Mouse (Mus musculus): ENCODE data around the gene Golim4.
"Not testable (repeated sequence)": the region's sequence is repeated elsewhere in the genome, so short reads cannot be mapped to it uniquely, and the experiment has no call there.

Golim4 gene

DNA sequence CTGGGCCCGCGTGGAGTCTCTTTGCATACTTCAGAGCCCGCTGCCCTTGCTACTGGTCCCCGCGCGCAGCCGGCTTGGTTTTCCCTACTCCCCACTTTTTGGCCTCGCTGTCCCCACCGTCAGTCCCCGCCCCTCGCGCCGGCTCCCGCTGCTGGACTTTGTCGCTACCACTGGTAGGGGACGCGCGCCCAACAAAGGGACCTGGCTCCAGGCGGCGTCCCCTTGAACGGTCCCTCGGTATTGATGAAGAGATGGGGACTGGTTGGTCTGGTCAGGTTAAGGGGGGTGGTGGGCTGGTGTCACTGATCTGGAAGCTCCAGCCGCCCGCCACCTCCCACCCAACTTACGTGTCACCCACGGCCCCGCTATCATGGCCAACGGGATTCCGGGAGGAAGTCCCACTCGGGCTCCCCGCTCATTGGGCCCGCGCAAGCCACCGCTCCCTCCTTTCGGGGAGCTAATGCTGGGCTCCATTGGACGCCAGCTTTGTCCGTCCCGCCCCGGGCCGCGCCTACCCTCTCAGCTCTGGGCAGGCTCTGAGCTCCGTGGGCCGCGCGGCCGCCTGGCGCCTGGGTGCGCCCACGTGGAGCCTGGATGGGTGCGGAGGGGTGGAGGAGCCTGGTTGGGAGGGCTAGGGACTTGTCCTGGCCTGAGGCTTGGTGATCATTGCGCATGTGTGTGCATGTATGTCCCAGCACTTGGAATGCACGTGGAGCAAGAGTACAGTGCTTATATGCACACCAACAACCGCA lies at the start of gene Golim4:
Golim4 (minus strand) TSS at position 399 of the 752 bp plus-strand sequence.
- DNase-seq, result peak; percentile 87

DNA sequence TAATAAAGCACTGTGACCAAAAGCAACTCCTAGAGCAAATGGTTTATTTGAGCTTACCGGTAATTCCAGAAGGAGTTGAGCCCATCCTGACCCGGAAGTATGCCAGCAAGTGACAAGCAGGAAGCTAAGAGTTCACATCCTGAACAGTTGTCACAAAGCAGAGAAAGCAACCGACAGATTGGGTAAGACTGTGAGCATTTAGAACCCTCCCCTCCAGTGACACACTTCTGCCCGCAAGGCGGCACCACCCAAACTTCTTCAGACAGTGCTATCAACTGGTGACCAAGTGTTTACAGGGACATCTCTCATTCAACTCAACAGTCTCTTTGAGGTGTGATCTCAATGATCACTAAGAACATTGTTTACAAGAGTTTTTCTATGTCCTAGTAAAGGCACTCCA lies 48.9 kb upstream of the Golim4 start:
- DNase-seq, result no peak

DNA sequence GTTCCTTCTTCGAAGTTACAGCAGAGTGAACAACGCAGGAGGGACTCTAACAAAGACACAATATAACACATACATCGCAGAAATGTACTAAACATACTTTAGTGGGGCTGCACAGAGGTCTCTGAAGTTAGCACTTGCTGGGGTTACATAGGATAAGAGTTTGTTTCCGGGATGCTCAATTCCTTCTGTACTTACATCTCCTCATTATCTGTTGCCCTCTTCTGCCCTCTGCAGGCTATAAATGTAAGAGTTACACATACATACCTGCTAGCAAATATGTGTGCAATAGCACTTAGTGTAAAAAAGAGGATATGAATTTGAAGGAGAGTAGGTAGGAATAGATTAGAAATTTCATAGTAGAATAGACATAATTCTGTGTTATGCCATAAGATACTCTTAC lies 44.4 kb upstream of the Golim4 start:
- DNase-seq, result peak; percentile 14

DNA sequence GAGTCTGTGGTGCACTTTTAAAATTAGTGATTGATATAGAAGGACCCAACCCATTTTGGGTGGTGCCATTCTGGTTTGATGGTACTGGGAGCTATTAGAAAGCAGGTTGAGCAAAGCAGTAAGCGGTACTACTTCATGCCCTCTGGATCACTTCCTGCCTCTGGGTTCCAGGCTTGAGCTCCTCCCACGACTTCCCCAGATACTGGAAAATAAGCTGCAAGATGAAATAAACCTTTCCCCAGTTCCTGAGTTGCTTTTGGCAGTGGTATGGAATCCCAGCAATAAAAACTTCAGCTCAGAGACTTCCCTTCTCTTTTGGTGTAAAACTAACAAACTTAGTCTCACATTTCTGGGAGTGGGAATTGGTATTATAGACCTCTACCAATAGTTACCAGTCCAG lies 43.7 kb upstream of the Golim4 start:
- no peak for DNase-seq

DNA sequence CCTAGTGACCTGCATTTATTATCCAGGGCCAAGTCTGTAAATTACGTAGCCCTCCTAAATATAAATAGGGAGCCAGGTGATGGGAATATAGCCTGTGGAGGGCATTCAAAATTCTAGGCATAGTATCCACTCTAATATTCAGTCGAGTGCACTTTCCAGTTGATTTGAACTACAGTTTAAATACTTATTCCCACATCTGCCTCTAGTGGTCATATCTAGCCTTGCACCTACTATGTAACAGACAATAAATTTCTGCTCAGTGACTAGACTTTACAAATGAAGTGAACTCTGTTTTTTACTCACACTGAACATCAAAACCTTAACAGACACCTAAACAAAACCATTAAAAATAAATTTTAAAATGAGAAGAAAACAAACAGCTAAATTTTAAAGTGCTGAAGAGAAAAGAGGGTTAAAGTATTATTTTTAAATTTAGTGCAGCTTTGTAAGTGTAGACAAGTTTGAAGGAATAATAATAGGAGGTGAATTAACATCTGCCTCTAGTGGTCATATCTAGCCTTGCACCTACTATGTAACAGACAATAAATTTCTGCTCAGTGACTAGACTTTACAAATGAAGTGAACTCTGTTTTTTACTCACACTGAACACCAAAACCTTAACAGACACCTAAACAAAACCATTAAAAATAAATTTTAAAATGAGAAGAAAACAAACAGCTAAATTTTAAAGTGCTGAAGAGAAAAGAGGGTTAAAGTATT lies 24.4 kb upstream of the Golim4 start:
- not testable (repeated sequence) for DNase-seq

- DNase-seq, result not testable (repeated sequence)
Observed at GRCm38 (mm10) chr3:75962784-75963772, 6.3 kb upstream of the Golim4 start.

DNA sequence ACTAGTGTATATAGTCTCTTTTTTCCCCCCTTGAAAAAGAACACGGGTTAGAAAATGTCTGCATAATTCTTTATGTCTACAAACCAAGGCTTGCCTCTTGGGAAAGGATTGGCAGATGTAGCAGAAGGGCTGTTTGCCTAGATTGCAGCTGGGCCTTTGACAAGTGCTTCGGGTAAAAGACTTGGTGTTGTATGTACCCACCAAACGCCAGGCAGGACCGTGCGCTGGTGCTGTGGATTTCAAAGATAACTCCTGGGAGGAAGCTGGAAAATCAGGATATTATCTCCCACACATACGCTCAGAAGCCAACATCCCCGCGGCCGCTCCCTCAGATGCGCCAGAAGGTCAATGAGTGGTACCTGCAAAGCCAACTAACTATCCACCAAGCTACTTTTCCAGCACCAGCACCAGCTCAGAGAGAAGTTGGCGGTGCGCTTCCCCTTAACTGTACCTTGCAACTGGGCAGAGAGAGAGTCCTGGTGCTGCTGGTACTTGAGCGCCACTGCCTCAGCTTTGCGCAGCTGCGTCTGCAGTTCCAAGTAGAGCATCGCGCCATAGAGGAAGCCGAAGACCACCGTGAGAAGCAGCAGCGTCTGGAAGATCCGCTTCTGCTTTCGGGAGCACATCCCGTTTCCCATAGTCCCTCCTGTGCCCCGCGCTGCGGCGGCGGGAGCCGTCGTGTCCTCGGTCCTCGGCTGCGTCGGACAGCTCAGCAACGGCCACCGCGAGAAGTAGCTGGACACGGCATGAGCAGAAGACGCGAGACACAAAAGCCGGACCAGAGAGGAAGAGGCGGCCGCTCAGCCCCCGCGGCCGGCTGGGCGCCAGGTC lies 873 bp downstream of the Golim4 start:
- DNase-seq, result peak; percentile 14

GRCm38 (mm10) chr3:75954185-75954584 lies 2.6 kb downstream of the Golim4 start:
- no peak for DNase-seq

DNA sequence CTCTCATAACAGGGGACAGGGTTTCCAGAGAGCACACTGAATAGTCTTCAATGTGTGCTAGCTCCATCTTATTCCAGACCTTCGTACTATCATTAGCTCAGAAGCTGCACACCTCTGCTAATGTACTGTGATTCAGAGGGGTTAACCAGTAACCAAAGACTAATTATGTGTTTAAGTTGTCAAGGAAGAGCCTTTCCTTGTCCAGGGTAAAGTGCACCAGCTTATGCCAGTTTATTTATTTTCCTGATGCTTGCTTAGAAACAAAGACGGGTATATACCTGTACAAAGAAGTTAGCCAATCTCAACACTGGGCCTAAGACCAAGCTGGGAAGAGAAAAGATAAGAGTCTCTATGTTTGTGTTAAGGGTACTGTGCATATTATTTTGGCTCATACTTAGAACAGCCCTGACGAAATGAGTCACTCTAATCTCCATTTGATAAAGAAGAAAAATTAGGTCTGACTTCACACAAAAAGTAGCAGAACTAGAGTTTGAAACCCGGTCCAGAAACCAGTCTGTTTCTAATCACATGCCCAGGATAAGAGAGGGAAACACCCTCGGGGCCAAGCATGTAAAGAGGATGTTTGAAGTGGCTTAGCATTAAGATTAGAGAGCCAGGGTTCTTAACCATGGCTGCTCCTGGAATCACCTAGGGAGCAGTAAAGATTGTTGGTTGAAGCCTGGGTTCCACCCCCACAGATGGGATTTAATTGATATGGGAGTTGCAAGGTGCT lies 4.3 kb downstream of the Golim4 start:
- DNase-seq, result no peak

DNA sequence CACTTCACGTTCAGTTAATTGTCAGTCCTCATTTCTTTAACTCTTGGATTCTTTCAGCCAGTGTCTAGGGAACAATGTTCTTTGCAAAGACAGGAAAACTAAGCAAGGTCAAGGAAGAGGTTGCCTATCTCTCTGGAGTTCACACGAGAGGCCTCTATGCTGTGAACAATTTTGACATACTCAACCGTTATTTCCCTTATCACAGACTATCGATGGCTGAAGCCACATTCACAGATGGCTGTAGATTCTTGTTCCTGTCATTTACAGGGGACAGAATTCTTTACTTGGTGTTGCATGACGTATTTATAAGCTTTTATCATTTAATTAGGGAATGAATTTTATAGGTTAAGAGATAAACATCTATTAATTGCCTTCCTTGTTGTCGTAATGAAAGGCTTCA lies 5.9 kb downstream of the Golim4 start:
- DNase-seq, result no peak

- no peak for DNase-seq
Observed at GRCm38 (mm10) chr3:75949358-75949757, 7.4 kb downstream of the Golim4 start.

- no peak for DNase-seq
Observed at GRCm38 (mm10) chr3:75948541-75949095, 8.1 kb downstream of the Golim4 start.

GRCm38 (mm10) chr3:75948003-75948402 lies 8.7 kb downstream of the Golim4 start:
- no peak for DNase-seq

DNA sequence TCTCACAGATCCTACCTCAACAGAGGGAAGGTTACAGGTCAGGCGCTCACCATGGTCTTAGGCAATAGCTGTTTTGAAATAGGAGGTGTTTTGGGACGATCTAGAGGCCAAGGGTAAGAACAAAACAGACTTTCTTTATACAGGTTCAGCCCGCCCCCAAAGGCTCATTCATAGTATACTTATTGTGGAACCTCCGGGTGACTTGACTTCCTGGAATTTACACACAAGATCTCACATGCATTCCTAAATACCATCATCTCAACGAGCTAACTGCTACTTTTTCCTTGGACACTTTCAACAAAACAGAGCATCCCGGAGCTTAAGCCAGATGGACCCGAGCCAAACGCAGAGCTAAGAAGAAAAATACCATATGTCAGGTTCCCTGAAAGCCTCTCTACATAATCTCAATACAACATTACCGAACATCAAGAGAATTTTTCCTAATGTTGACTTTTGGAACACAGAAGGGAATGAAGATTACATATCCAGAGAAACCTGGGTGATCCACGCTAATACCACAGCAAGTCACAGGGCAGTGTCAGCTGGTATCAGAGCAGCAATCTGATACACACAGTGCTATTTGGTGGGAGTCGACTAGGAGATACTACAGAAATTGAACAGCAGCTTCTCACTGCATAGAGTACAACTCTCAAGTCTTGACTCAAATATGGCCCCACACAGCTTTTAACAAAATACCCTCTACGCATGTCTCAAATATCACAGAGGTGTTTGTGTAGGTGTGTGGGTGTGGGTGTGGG lies 14.3 kb downstream of the Golim4 start:
- peak; percentile 62 for DNase-seq

DNA sequence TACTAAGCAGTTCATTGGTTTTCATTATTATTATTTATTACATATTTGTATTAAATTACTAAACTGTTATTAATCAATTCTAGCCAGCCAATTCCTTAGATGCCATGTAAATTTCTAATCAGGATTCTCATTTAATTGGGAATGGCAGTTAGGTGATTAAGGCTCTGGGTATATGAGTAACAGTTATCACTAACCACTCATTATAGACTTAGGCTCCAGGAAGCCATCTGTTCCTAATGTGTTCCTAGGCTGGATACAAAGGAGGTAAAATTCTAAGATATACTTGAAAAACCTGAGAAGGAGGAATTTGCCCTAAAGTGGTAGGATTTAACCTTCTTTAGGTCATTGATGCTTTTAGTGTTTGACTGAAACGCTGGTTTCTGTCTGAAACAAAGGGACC lies 14.9 kb downstream of the Golim4 start:
- no peak for DNase-seq

DNA sequence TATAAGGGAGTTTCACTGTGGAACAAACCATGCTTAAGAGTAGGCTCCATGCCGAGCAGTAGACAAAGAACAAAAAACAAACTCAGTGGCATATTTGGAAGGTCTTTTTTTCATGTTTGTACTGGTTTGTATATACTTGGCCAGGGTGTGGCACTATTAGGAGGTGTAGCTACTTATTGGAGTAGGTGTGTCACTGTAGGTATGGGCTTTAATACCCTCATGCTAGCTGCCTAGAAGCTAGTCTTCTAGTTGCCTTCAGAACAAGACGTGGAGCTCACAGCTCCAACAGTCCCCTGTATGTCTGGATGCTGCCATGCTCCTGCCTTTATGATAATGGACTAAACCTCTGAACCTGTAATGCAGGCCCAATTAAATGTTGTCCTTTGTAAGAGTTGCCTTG lies 20.6 kb downstream of the Golim4 start:
- DNase-seq, result no peak

DNA sequence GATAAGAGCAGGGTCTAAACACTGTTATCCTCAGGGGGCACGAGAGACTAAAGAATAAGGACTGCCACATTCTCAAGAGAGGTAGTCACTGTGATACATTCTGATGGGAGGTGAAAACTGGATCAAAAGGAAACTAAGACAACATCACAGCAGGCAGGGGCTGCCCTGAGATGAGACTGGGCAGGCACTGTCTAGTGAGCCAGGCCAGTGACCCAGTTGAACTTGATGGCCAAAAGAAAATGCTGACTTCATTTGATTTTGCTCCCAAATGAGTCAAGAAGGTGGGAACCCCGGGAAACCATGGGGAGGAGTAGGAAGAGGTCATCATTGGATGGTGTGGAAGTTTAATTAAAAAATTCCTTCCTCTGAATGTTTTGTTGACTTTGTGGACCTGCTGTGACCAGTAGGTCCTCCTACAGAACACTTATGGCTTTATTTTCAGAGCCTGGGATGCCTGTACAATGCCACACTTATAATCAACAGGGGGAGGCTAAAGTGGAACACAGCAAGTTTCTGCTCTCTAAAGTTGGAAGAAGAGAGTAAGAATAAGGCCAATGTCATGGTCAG lies 26.0 kb downstream of the Golim4 start:
- no peak for DNase-seq

DNA sequence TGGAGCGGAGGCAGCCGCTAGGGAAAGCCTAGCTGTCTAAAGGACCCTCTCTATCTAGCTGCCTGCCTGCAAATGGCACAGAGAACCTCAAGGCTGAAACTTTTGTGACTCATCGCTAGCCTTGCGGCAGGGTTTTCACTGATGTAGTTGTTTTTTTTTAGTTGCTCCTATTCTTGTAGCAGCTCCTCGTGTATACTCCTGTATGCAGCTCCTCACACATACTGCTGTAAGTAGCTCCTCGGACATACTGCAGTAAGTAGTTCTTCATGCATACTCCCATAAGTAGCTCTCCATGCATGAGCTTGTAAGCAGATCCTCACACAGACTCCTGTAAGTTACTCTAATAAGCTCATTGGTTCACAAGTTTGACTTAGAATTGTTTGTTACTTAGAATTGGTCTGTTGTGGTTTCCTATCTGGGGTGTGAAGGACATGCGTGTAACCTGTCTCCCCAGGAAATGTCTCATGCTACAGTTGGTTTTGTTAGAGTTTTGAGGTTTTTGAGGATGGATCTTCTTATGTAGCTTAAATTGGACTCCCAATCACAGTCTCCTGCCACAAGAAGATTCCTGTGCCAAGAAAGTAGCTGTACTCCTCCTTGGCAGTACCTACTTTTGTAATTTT lies 26.7 kb downstream of the Golim4 start:
- DNase-seq, result no peak

DNA sequence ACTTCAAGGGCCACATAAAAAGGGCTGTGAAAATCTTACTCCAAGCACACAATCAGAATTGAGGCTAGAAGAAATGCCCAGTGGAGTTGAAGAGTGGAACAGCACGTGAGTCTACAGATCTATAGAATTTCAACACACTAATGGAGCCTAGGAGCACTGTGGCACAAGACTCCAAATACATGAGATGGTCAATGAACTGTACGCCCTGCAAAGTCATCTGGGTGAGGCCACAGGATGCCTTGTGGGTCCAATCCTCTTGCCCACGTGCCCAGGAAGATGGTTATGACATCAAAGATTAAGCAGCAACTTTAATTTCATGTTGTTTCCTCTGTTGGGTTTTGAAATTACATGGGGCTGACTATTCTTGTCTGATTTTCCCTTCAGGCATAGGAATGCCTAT lies 30.4 kb downstream of the Golim4 start:
- no peak for DNase-seq

DNA sequence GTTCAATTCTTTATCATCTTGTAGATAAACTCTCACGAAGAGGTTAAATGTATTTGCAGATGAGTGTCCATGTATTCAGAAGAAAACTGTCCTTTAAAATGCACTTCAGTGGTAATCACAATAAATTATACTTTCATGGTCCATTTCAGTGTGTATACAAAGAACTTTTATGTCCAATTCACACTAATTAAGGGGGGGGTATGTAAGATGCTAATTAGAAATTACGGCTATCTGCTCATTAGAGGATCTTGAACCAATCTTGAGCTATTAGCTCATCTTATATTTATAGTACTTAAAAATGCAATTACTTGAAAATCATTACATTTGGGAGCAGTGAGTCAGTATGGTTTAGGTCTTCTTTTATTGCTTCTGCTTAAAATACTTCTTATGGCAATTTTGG lies 31.6 kb downstream of the Golim4 start:
- DNase-seq, result no peak

Measured in cerebellum, adult 9-11 months (tissue).